ENCODE assay signal across 8 mouse cellular contexts in the genomic region with DNA sequence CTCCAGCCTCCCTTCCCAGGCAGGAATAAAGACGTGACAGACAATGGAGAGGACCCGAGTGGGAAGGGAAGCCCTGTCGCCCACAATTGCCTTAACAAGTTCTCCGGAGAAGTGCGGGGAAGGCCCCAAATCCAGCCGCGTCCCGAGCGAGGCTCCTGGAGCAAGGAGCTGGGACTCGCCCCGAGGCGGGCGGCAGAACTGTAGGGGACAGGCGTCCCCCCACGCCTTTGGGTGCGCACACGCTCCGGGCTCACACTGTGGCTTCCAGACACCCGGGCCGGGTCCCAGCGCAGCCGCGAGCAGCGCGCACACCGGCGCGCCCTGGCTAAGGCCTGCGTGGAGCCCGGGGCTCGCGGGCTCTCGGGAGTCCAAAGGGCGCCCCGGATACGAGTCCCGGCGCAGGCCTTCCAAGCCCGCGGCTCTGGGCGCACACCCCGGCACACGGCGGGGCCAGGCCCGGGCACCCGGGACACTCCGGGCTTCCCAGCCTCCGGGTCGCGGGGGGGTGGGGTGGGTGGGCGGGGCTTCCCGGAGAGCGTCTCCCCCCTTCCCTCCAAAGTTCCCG. TPM values are rescaled to one million over a fixed set of nuclear protein-coding genes. Genes with fewer than 3 reads are reported as not detected.
A peak's percentile ranks its signal among the peaks of the same experiment; 100 is the strongest.
DNase-seq lines count a peak whose midpoint lies in the region; ATAC-seq lines count a peak whose summit lies in the region.

No protein-coding gene starts in this region.

- WGBS in embryonic facial prominence, embryonic 14.5 days: 0% methylated on average over 14 of the region's 54 CpGs
- under 1% methylated on average over 37 of the region's 54 CpGs for WGBS in hindbrain, embryonic 11.5 days
- 1% methylated on average over 48 of the region's 54 CpGs for WGBS in liver, embryonic 11.5 days
- under 1% methylated on average over 41 of the region's 54 CpGs for WGBS in stomach, embryonic 15.5 days

- peak overlapping the region; percentile 87 for H3K4me3 ChIP-seq in embryonic facial prominence, embryonic 14.5 days (ENCODE audit: low read depth, low read length)
- H3K4me3 ChIP-seq in hindbrain, embryonic 11.5 days (ENCODE audit: low read depth, low read length): peak overlapping the region; percentile 76
- H3K4me3 ChIP-seq in liver, embryonic 11.5 days (ENCODE audit: low read depth, low read length): peak overlapping the region; percentile 81
- peak overlapping the region; percentile 89 for H3K4me3 ChIP-seq in stomach, embryonic 15.5 days (replicated peaks)

- H3K27me3 ChIP-seq in embryonic facial prominence, embryonic 14.5 days (replicated peaks; ENCODE audit: control insufficient read depth, insufficient read depth, low read length): no peaks in the 10 kb centered on the region
- H3K27me3 ChIP-seq in hindbrain, embryonic 11.5 days (ENCODE audit: control insufficient read depth, insufficient read depth, low read length): peaks cover 15% of the 10 kb centered on the region
- H3K27me3 ChIP-seq in liver, embryonic 11.5 days (replicated peaks; ENCODE audit: control insufficient read depth, insufficient read depth, low read length): peaks cover 21% of the 10 kb centered on the region
- no peaks in the 10 kb centered on the region for H3K27me3 ChIP-seq in stomach, embryonic 15.5 days (replicated peaks)

- no peak; the same call in none of the 2 replicates for ATAC-seq in embryonic facial prominence, embryonic 14.5 days (ENCODE audit: low read depth)
- ATAC-seq in hindbrain, embryonic 11.5 days (ENCODE audit: low FRiP score): peak; percentile 51
- ATAC-seq in liver, embryonic 11.5 days (replicated peaks; ENCODE audit: low FRiP score): peak; percentile 9
- peak; percentile 32 for ATAC-seq in stomach, embryonic 15.5 days (ENCODE audit: insufficient read depth, low FRiP score, low read depth)

- peak overlapping the region; percentile 90 for H3K4me2 ChIP-seq in embryonic facial prominence, embryonic 14.5 days (ENCODE audit: low read depth, low read length)
- H3K4me2 ChIP-seq in hindbrain, embryonic 11.5 days (replicated peaks; ENCODE audit: low read depth, low read length): peak overlapping the region; percentile 95
- peak overlapping the region; percentile 95 for H3K4me2 ChIP-seq in liver, embryonic 11.5 days
- peak overlapping the region; percentile 87 for H3K4me2 ChIP-seq in stomach, embryonic 15.5 days

- no peaks in the 10 kb centered on the region for H3K36me3 ChIP-seq in embryonic facial prominence, embryonic 14.5 days (ENCODE audit: control insufficient read depth, insufficient read depth, low read length)
- no peaks in the 10 kb centered on the region for H3K36me3 ChIP-seq in hindbrain, embryonic 11.5 days (ENCODE audit: control insufficient read depth, insufficient read depth, low read length)
- no peaks in the 10 kb centered on the region for H3K36me3 ChIP-seq in liver, embryonic 11.5 days (ENCODE audit: control insufficient read depth, insufficient read depth, low read length)
- H3K36me3 ChIP-seq in stomach, embryonic 15.5 days: no peaks in the 10 kb centered on the region

- peak overlapping the region; percentile 97 for H3K9ac ChIP-seq in embryonic facial prominence, embryonic 14.5 days (ENCODE audit: low read depth, low read length)
- peak overlapping the region; percentile 77 for H3K9ac ChIP-seq in hindbrain, embryonic 11.5 days (ENCODE audit: low read depth, low read length)
- H3K9ac ChIP-seq in liver, embryonic 11.5 days (ENCODE audit: low read depth, low read length): peak overlapping the region; percentile 74
- H3K9ac ChIP-seq in stomach, embryonic 15.5 days: peak overlapping the region; percentile 98

- H3K27ac ChIP-seq in embryonic facial prominence, embryonic 14.5 days (replicated peaks; ENCODE audit: low read depth, low read length): peak overlapping the region; percentile 99
- H3K27ac ChIP-seq in hindbrain, embryonic 11.5 days (ENCODE audit: low read depth, low read length): peak overlapping the region; percentile 45; the same call in 1 of the 2 replicates
- H3K27ac ChIP-seq in liver, embryonic 11.5 days (ENCODE audit: low read depth, low read length): peak overlapping the region; percentile 95
- peak overlapping the region; percentile 100 for H3K27ac ChIP-seq in stomach, embryonic 15.5 days

- DNase-seq in retina, embryonic 14.5 days (ENCODE audit: low spot score): peak; percentile 53
- no peak for DNase-seq in retina, postnatal 1 day
- DNase-seq in embryonic facial prominence, embryonic 14.5 days (ENCODE audit: low spot score): no peak
- peak; percentile 64 for DNase-seq in hindbrain, embryonic 11.5 days (ENCODE audit: low spot score)
- DNase-seq in liver, embryonic 11.5 days (ENCODE audit: low spot score): peak; percentile 66
- DNase-seq in left cerebral cortex, postnatal 36 days (ENCODE audit: low spot score in 2 of 2): no peak
- no peak for DNase-seq in left cerebral cortex, adult 9 months (ENCODE audit: low spot score in 2 of 2)

- intact Hi-C loops in left cerebral cortex, postnatal 36 days (cut with DNase I): no loop called here

- H3K4me1 ChIP-seq in embryonic facial prominence, embryonic 14.5 days (ENCODE audit: control insufficient read depth, insufficient read depth, low read length): peaks cover 51% of the 10 kb centered on the region
- H3K4me1 ChIP-seq in hindbrain, embryonic 11.5 days (replicated peaks; ENCODE audit: control insufficient read depth, insufficient read depth, low read length): peaks cover 16% of the 10 kb centered on the region
- H3K4me1 ChIP-seq in liver, embryonic 11.5 days (replicated peaks; ENCODE audit: control insufficient read depth, insufficient read depth, low read length): peaks cover 58% of the 10 kb centered on the region
- peaks cover 53% of the 10 kb centered on the region for H3K4me1 ChIP-seq in stomach, embryonic 15.5 days

- no peaks in the 10 kb centered on the region for H3K9me3 ChIP-seq in embryonic facial prominence, embryonic 14.5 days (ENCODE audit: control insufficient read depth, low read length)
- no peaks in the 10 kb centered on the region for H3K9me3 ChIP-seq in hindbrain, embryonic 11.5 days (ENCODE audit: control insufficient read depth, low read length)
- H3K9me3 ChIP-seq in liver, embryonic 11.5 days (ENCODE audit: control insufficient read depth, low read length): no peaks in the 10 kb centered on the region
- no peaks in the 10 kb centered on the region for H3K9me3 ChIP-seq in stomach, embryonic 15.5 days

RNA-seq across cellular contexts. Expression of a gene that starts 0.6 kb away (rescaled TPM):
- polyA plus RNA-seq in embryonic facial prominence, embryonic 14.5 days (2014; fragmentation: Nextera tagmentation; extraction: Ambion mirVana): 11.3 and 12.0 TPM in 2 replicates
- polyA plus RNA-seq in hindbrain, embryonic 11.5 days (2014; fragmentation: Nextera tagmentation; extraction: Ambion mirVana): 3.7 and 5.1 TPM in 2 replicates
- 4.3 and 4.6 TPM in 2 replicates for polyA plus RNA-seq in liver, embryonic 11.5 days (2014; fragmentation: Nextera tagmentation; extraction: Ambion mirVana)
- polyA plus RNA-seq in stomach, embryonic 15.5 days (2015; fragmentation: Nextera tagmentation; extraction: Ambion mirVana): 11.5 and 12.0 TPM in 2 replicates
- 1 to 10 TPM; 2.4 to 2.8 TPM for total RNA-seq in left cerebral cortex, postnatal 36 days (2021)

RNA-seq across cellular contexts. Expression of a gene that starts 15.0 kb away (rescaled TPM):
- 3.9 and 6.0 TPM in 2 replicates for polyA plus RNA-seq in embryonic facial prominence, embryonic 14.5 days (2014; fragmentation: Nextera tagmentation; extraction: Ambion mirVana)
- polyA plus RNA-seq in hindbrain, embryonic 11.5 days (2014; fragmentation: Nextera tagmentation; extraction: Ambion mirVana): 2.9 and 4.1 TPM in 2 replicates
- polyA plus RNA-seq in liver, embryonic 11.5 days (2014; fragmentation: Nextera tagmentation; extraction: Ambion mirVana): 2.8 and 3.3 TPM in 2 replicates
- 4.2 and 5.0 TPM in 2 replicates for polyA plus RNA-seq in stomach, embryonic 15.5 days (2015; fragmentation: Nextera tagmentation; extraction: Ambion mirVana)
- not detected for total RNA-seq in left cerebral cortex, postnatal 36 days (2021)

RNA-seq across cellular contexts. Expression of a gene that starts 21.7 kb away (rescaled TPM):
- 800 and 852 TPM in 2 replicates for polyA plus RNA-seq in embryonic facial prominence, embryonic 14.5 days (2014; fragmentation: Nextera tagmentation; extraction: Ambion mirVana)
- 445 and 475 TPM in 2 replicates for polyA plus RNA-seq in hindbrain, embryonic 11.5 days (2014; fragmentation: Nextera tagmentation; extraction: Ambion mirVana)
- polyA plus RNA-seq in liver, embryonic 11.5 days (2014; fragmentation: Nextera tagmentation; extraction: Ambion mirVana): 683 and 733 TPM in 2 replicates
- 490 and 616 TPM in 2 replicates for polyA plus RNA-seq in stomach, embryonic 15.5 days (2015; fragmentation: Nextera tagmentation; extraction: Ambion mirVana)
- 100 to 1,000 TPM; 289 to 354 TPM for total RNA-seq in left cerebral cortex, postnatal 36 days (2021)

RNA-seq across cellular contexts. Expression of a gene that starts 36.7 kb away (rescaled TPM):
- polyA plus RNA-seq in embryonic facial prominence, embryonic 14.5 days (2014; fragmentation: Nextera tagmentation; extraction: Ambion mirVana): 26.1 and 30.6 TPM in 2 replicates
- 18.7 and 22.5 TPM in 2 replicates for polyA plus RNA-seq in hindbrain, embryonic 11.5 days (2014; fragmentation: Nextera tagmentation; extraction: Ambion mirVana)
- 30.2 and 31.1 TPM in 2 replicates for polyA plus RNA-seq in liver, embryonic 11.5 days (2014; fragmentation: Nextera tagmentation; extraction: Ambion mirVana)
- polyA plus RNA-seq in stomach, embryonic 15.5 days (2015; fragmentation: Nextera tagmentation; extraction: Ambion mirVana): 26.9 and 29.9 TPM in 2 replicates
- 10 to 100 TPM; 21.6 to 29.5 TPM for total RNA-seq in left cerebral cortex, postnatal 36 days (2021)

Comparison
In these comparisons a context has a peak if more than half of its experiments do, and no peak if none do; other contexts are left out.
1. DNase-seq: peak in retina, embryonic 14.5 days (single experiment), hindbrain, embryonic 11.5 days (single experiment) and liver, embryonic 11.5 days (single experiment); none in retina, postnatal 1 day (single experiment), embryonic facial prominence, embryonic 14.5 days (single experiment), left cerebral cortex, postnatal 36 days (0 of 2) and left cerebral cortex, adult 9 months (0 of 2).
2. H3K27ac ChIP-seq: peak in every context shown above with its lines; median percentile 100 in stomach, embryonic 15.5 days; 99 in embryonic facial prominence, embryonic 14.5 days; 95 in liver, embryonic 11.5 days; 45 in hindbrain, embryonic 11.5 days.
3. Peak in every context shown above with its lines, with median percentiles within 50 percentile points of each other: H3K4me2 ChIP-seq, H3K4me3 ChIP-seq and H3K9ac ChIP-seq.